Mouse (Mus musculus) spleen, adult 2 months (tissue): ENCODE results near the gene B230118H07Rik.

Experiments used
- CTCF ChIP-seq: fragments of 200-500 bp; IDR thresholded peaks from 2 replicates; pipeline ENCODE4 v1.5.1; 2011; ENCODE audit warnings: mild to moderate bottlenecking, inconsistent platforms; ENCODE audit not compliant: insufficient read depth, insufficient read length, insufficient replicate concordance; ENCODE audit errors: extremely low read depth
- POLR2A ChIP-seq: fragments of 200-500 bp; IDR thresholded peaks from 2 replicates; pipeline ENCODE4 v1.6.1; 2011; ENCODE audit warnings: low read depth, low read length, inconsistent platforms

DNA sequence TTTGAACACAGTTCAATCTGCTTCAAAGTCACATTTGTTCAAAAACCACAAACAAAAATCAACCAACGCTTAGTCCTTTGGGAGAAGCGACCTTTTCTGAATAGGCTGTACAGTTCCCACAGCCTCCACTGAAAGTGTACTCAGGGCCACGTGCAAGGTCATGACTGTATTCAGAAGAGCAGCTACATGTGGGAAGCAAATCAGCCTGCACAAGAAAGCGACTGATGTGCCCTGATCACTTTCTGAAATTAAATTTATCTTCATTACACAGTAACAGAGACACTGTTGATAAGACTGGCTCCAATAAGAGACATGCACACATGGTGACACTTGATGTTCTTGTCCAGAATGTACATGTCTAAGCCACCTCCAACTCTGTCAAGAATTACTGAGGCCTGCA, 85.6 kb downstream of the B230118H07Rik start:
- TF ChIP-seq CTCF (no peak), POLR2A (no peak)
